8 mouse cellular contexts compared by ENCODE assay signal in the genomic region with DNA sequence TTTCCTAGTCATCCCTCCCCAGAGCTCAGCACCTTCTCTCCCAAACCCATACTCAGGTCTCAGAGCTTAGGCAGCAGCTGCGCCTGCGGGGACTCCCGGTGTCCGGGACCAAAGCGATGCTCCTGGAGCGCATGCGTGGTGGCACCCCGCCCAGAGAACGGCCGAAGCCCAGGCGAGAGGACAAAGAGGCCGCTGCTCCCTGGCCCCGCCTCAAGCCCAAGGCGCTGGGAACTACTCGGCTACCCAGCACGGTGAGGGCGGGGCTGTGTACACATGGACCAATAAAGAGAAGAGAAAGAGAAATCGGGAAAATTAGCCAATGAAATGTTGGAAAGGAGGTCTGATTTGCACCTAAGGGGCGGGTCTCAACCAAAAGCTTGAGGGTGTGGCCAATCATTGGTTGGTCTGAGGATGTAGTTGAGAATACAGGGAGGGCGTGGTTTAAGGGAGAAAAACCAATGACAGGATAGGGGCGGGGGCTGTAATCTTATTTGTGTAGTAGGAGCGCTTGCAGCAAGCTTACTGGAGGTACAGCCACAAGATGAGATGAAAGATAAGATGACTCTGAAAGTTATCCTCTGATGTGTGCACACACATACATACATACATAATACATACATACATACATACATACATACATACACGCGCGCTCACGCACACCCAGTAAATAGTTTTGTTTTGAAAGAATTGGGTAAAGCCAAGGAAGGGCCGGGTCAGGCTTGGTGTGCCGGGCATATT. TPM values are rescaled to one million over a fixed set of nuclear protein-coding genes. Genes with fewer than 3 reads are reported as not detected.
A peak's percentile ranks its signal among the peaks of the same experiment; 100 is the strongest.
DNase-seq lines count a peak whose midpoint lies in the region; ATAC-seq lines count a peak whose summit lies in the region.

No protein-coding gene starts in this region.

- 4% methylated on average over 28 of the region's 28 CpGs for whole genome bisulfite sequencing in intestine, embryonic 16.5 days

- peak overlapping the region; percentile 40 for H3K4me3 ChIP-seq in intestine, embryonic 16.5 days (ENCODE audit: low read length)

- H3K9ac ChIP-seq in intestine, embryonic 16.5 days (ENCODE audit: low read depth, low read length) = peak overlapping the region; percentile 71

- peak; percentile 91 for ATAC-seq in intestine, embryonic 16.5 days

- H3K9me3 ChIP-seq in intestine, embryonic 16.5 days (ENCODE audit: control insufficient read depth, low read length) = no peaks in the 10 kb centered on the region

- peaks cover 34% of the 10 kb centered on the region for H3K4me1 ChIP-seq in intestine, embryonic 16.5 days (ENCODE audit: control insufficient read depth, insufficient read depth, low read length)

- H3K27ac ChIP-seq in intestine, embryonic 16.5 days (ENCODE audit: low read length) = peak overlapping the region; percentile 70

- intact Hi-C loops in left cerebral cortex, postnatal 25 days (cut with DNase I) = no loop called here

- peak; percentile 98 for DNase-seq in adrenal gland, postnatal 14 days
- peak; percentile 97 for DNase-seq in embryo, embryonic 9.5 days (ENCODE audit: extremely low spot score)
- DNase-seq in gonadal fat pad, adult 2 months (ENCODE audit: low read depth) = peak; percentile 95
- peak; percentile 90 to 97 for DNase-seq in left cerebral cortex, postnatal 25 days (ENCODE audit: low spot score in 2 of 2)
- DNase-seq in mesoderm, embryonic 11.5 days (ENCODE audit: low read depth, low spot score) = peak; percentile 98
- DNase-seq in right cerebral cortex, postnatal 25 days = peak; percentile 90
- DNase-seq in urinary bladder, postnatal 36 days (ENCODE audit: low spot score in 2 of 2) = peak; percentile 71 to 89

- no peaks in the 10 kb centered on the region for H3K36me3 ChIP-seq in intestine, embryonic 16.5 days (ENCODE audit: control insufficient read depth, insufficient read depth, low read length)

- H3K27me3 ChIP-seq in intestine, embryonic 16.5 days (replicated peaks; ENCODE audit: control insufficient read depth, insufficient read depth, low read length) = no peaks in the 10 kb centered on the region

- H3K4me2 ChIP-seq in intestine, embryonic 16.5 days (ENCODE audit: low read depth, low read length) = peak overlapping the region; percentile 69

RNA-seq across cellular contexts. Expression of a gene that starts 3.8 kb away (rescaled TPM):
- 4.9 and 8.5 TPM in 2 replicates for total RNA-seq in adrenal gland, postnatal 14 days (2021)
- polyA plus RNA-seq in gonadal fat pad, adult 2 months (2012; rRNA removed) = 6.1 and 7.7 TPM in 2 replicates
- polyA plus RNA-seq in intestine, embryonic 16.5 days (2015; fragmentation: Nextera tagmentation; extraction: Ambion mirVana) = 5.0 and 6.3 TPM in 2 replicates
- total RNA-seq in left cerebral cortex, postnatal 25 days (2021) = 1 to 10 TPM; 2.4 to 3.6 TPM

RNA-seq across cellular contexts. Expression of a gene that starts 16.3 kb away (rescaled TPM):
- 33.0 and 35.4 TPM in 2 replicates for total RNA-seq in adrenal gland, postnatal 14 days (2021)
- 24.9 and 25.9 TPM in 2 replicates for polyA plus RNA-seq in gonadal fat pad, adult 2 months (2012; rRNA removed)
- polyA plus RNA-seq in intestine, embryonic 16.5 days (2015; fragmentation: Nextera tagmentation; extraction: Ambion mirVana) = 3.4 and 4.4 TPM in 2 replicates
- total RNA-seq in left cerebral cortex, postnatal 25 days (2021) = 1 to 10 TPM; 8.1 to 8.2 TPM

RNA-seq across cellular contexts. Expression of a gene that starts 22.0 kb away (rescaled TPM):
- total RNA-seq in adrenal gland, postnatal 14 days (2021) = 0.56 and 0.82 TPM in 2 replicates
- polyA plus RNA-seq in gonadal fat pad, adult 2 months (2012; rRNA removed) = 0.58 and 0.75 TPM in 2 replicates
- polyA plus RNA-seq in intestine, embryonic 16.5 days (2015; fragmentation: Nextera tagmentation; extraction: Ambion mirVana) = 0.07 and 0.15 TPM in 2 replicates
- not detected for total RNA-seq in left cerebral cortex, postnatal 25 days (2021)

RNA-seq across cellular contexts. Expression of a gene that starts 22.6 kb away (rescaled TPM):
- total RNA-seq in adrenal gland, postnatal 14 days (2021) = 0.11 TPM in 1 of 2 replicates, not detected in the other
- polyA plus RNA-seq in gonadal fat pad, adult 2 months (2012; rRNA removed) = 1.1 and 2.9 TPM in 2 replicates
- 18.4 and 21.7 TPM in 2 replicates for polyA plus RNA-seq in intestine, embryonic 16.5 days (2015; fragmentation: Nextera tagmentation; extraction: Ambion mirVana)
- total RNA-seq in left cerebral cortex, postnatal 25 days (2021) = under 1 TPM in 1 of 2 experiments, not detected in 1; 0.21 TPM

RNA-seq across cellular contexts. Expression of a gene that starts 26.5 kb away (rescaled TPM):
- 0.11 TPM in 1 of 2 replicates, not detected in the other for total RNA-seq in adrenal gland, postnatal 14 days (2021)
- polyA plus RNA-seq in gonadal fat pad, adult 2 months (2012; rRNA removed) = 24.1 and 36.6 TPM in 2 replicates
- polyA plus RNA-seq in intestine, embryonic 16.5 days (2015; fragmentation: Nextera tagmentation; extraction: Ambion mirVana) = 0.48 and 0.61 TPM in 2 replicates
- under 1 TPM in 1 of 2 experiments, not detected in 1; 0.21 TPM for total RNA-seq in left cerebral cortex, postnatal 25 days (2021)

Comparison
In these comparisons a context has a peak if more than half of its experiments do, and no peak if none do; other contexts are left out.
1. Peak in every context shown above with its lines: DNase-seq, ATAC-seq, H3K4me3 ChIP-seq and H3K27ac ChIP-seq.